Mouse (Mus musculus) forebrain, embryonic 13.5 days (tissue): ENCODE results near the gene Plekhn1. TPM values are rescaled to one million over a fixed set of nuclear protein-coding genes. Genes with fewer than 3 reads are reported as not detected.

Experiments used
- ATAC-seq: fragments of 200-750 bp; cut with Nextera tagmentation; 2 replicates; pipeline ENCODE4 v1.8.0; 2017
- H3K27ac ChIP-seq: fragments of 300-500 bp; sonication (generic); 2 replicates; pipeline ENCODE4 v1.5.1; 2015; ENCODE audit warnings: inconsistent platforms, mild to moderate bottlenecking, moderate library complexity
- H3K27me3 ChIP-seq: fragments of 300-500 bp; sonication (generic); 2 replicates; pipeline ENCODE4 v1.6.1; 2015; ENCODE audit warnings: mild to moderate bottlenecking, inconsistent platforms
- H3K36me3 ChIP-seq: fragments of 300-500 bp; sonication (generic); 2 replicates; pipeline ENCODE4 v1.6.1; 2015; ENCODE audit warnings: mild to moderate bottlenecking, inconsistent platforms; ENCODE audit not compliant: poor library complexity, severe bottlenecking
- H3K4me1 ChIP-seq: fragments of 300-500 bp; sonication (generic); 2 replicates; pipeline ENCODE4 v1.6.1; 2015; ENCODE audit warnings: inconsistent platforms
- H3K4me2 ChIP-seq: fragments of 300-500 bp; sonication (generic); 2 replicates; pipeline ENCODE4 v1.6.1; 2015; ENCODE audit warnings: inconsistent platforms, mild to moderate bottlenecking, moderate library complexity
- H3K4me3 ChIP-seq: fragments of 300-500 bp; sonication (generic); 2 replicates; pipeline ENCODE4 v1.5.1; 2015; ENCODE audit warnings: mild to moderate bottlenecking, inconsistent platforms
- H3K9ac ChIP-seq: fragments of 300-500 bp; sonication (generic); 2 replicates; pipeline ENCODE4 v1.6.1; 2015; ENCODE audit warnings: mild to moderate bottlenecking, inconsistent platforms
- H3K9me3 ChIP-seq: fragments of 300-500 bp; sonication (generic); replicated peaks from 2 replicates; pipeline ENCODE4 v1.6.1; 2016; ENCODE audit warnings: inconsistent platforms
- WGBS: fragments of 180-500 bp; shearing (Covaris S2); methylation state at CpG from one replicate; pipeline ENCODE4 v1.1.7; 2015; 5-methylcytosine and 5-hydroxymethylcytosine counted together
- polyA plus RNA-seq: library from polyadenylated mRNA; unstranded; fragments of >200 nt; fragmentation: Nextera tagmentation; extraction: Ambion mirVana; gene quantifications from 2 replicates; pipeline ENCODE4 v1.2.1, GENCODE M21; 2015

Gene Plekhn1
- polyA plus RNA-seq, 1 experiment from 2014 or later: 22.4 TPM

GRCm38 (mm10) chr4:156208872-156209271, 25.8 kb downstream of the Plekhn1 start:
- ATAC-seq: no peak

GRCm38 (mm10) chr4:156203413-156204131, 31.1 kb downstream of the Plekhn1 start:
- Histone ChIP-seq H3K27ac (peak overlapping the region; percentile 67), H3K4me3 (peak overlapping the region; percentile 61), H3K36me3 (0 out of 2 replicates have a peak, but pooled peaks cover 5% of the 10 kb centered on the region), H3K9ac (peak overlapping the region; percentile 75), H3K4me2 (peak overlapping the region; percentile 93), H3K4me1 (peaks cover 31% of the 10 kb centered on the region), H3K9me3 (no peaks in the 10 kb centered on the region), H3K27me3 (no peaks in the 10 kb centered on the region)
- WGBS: under 1% methylated on average over 47 of the region's 49 CpGs
- ATAC-seq: peak; percentile 58

More at GRCm38 (mm10) chr4:156208872-156209271, 25.8 kb downstream of the Plekhn1 start:
- H3K4me3 ChIP-seq: no peak overlapping the region
- H3K9me3 ChIP-seq: no peaks in the 10 kb centered on the region
- H3K4me2 ChIP-seq: no peak overlapping the region
- H3K27me3 ChIP-seq: no peaks in the 10 kb centered on the region
- peaks cover 17% of the 10 kb centered on the region for H3K4me1 ChIP-seq
- 92% methylated on average over 4 of the region's 4 CpGs for WGBS
- H3K27ac ChIP-seq: no peak overlapping the region
- 0 out of 2 replicates have a peak, but pooled peaks cover 5% of the 10 kb centered on the region for H3K36me3 ChIP-seq
- no peak overlapping the region for H3K9ac ChIP-seq

- Histone ChIP-seq H3K27me3 (no peaks in the 10 kb centered on the region), H3K4me3 (peak within 1 kb of the TSS; percentile 61), H3K9ac (peak within 1 kb of the TSS; percentile 75), H3K4me2 (peak within 1 kb of the TSS; percentile 93), H3K4me1 (peaks cover 31% of the 10 kb centered on the region), H3K36me3 (0 out of 2 replicates have a peak, but pooled peaks cover 5% of the 10 kb centered on the region), H3K9me3 (no peaks in the 10 kb centered on the region), H3K27ac (peak within 1 kb of the TSS; percentile 67)
- under 1% methylated on average over 33 of the region's 39 CpGs for WGBS
- peak; percentile 84 for ATAC-seq
These were observed 31.6 kb downstream of the Plekhn1 start, which contains the start of gene AW011738 for GRCm38 (mm10) chr4:156203001-156203412. TSS of gene AW011738 (plus strand) at chr4:156203304.

GRCm38 (mm10) chr4:156202462-156202893, 32.2 kb downstream of the Plekhn1 start:
- H3K36me3 ChIP-seq: 0 out of 2 replicates have a peak, but pooled peaks cover 3% of the 10 kb centered on the region
- peak overlapping the region; percentile 31; the same call in 1 of the 2 replicates for H3K27ac ChIP-seq
- 52% methylated on average over 12 of the region's 12 CpGs for WGBS
- H3K9me3 ChIP-seq: no peaks in the 10 kb centered on the region
- peak overlapping the region; percentile 75 for H3K9ac ChIP-seq
- no peak; the same call in 1 of the 2 replicates for ATAC-seq
- no peaks in the 10 kb centered on the region for H3K27me3 ChIP-seq
- H3K4me1 ChIP-seq: peaks cover 31% of the 10 kb centered on the region
- peak overlapping the region; percentile 93 for H3K4me2 ChIP-seq
- H3K4me3 ChIP-seq: peak overlapping the region; percentile 61

GRCm38 (mm10) chr4:156200623-156201475, 33.8 kb downstream of the Plekhn1 start, which contains the start of gene Isg15:
TSS of gene Isg15 (minus strand) at chr4:156200818.
- Histone ChIP-seq H3K4me2 (no peak within 1 kb of the TSS), H3K36me3 (no peaks in the 10 kb centered on the region), H3K27ac (no peak within 1 kb of the TSS), H3K27me3 (no peaks in the 10 kb centered on the region), H3K9me3 (no peaks in the 10 kb centered on the region), H3K4me1 (peaks cover 39% of the 10 kb centered on the region), H3K9ac (no peak within 1 kb of the TSS), H3K4me3 (no peak within 1 kb of the TSS)
- WGBS: 66% methylated on average over 10 of the region's 10 CpGs
- no peak for ATAC-seq

GRCm38 (mm10) chr4:156197829-156198205, 36.8 kb downstream of the Plekhn1 start:
- 0% methylated on average over 15 of the region's 26 CpGs for WGBS
- no peaks in the 10 kb centered on the region for H3K27me3 ChIP-seq
- peak overlapping the region; percentile 83 for H3K4me3 ChIP-seq
- ATAC-seq: peak; percentile 93
- H3K9ac ChIP-seq: peak overlapping the region; percentile 71
- peaks cover 26% of the 10 kb centered on the region for H3K36me3 ChIP-seq
- H3K4me2 ChIP-seq: peak overlapping the region; percentile 63
- H3K9me3 ChIP-seq: no peaks in the 10 kb centered on the region
- H3K27ac ChIP-seq: peak overlapping the region; percentile 97
- H3K4me1 ChIP-seq: peaks cover 47% of the 10 kb centered on the region

- peak within 1 kb of the TSS; percentile 83 for H3K4me3 ChIP-seq
- no peaks in the 10 kb centered on the region for H3K27me3 ChIP-seq
- no peaks in the 10 kb centered on the region for H3K9me3 ChIP-seq
- 0% methylated on average over 38 of the region's 88 CpGs for WGBS
- peak; percentile 79 for ATAC-seq
- H3K4me1 ChIP-seq: peaks cover 47% of the 10 kb centered on the region
- H3K4me2 ChIP-seq: peak within 1 kb of the TSS; percentile 92
- H3K9ac ChIP-seq: peak within 1 kb of the TSS; percentile 92
- peak within 1 kb of the TSS; percentile 97 for H3K27ac ChIP-seq
- H3K36me3 ChIP-seq: peaks cover 31% of the 10 kb centered on the region
These were observed 37.4 kb downstream of the Plekhn1 start, which contains the start of gene Agrn for GRCm38 (mm10) chr4:156197131-156197828. TSS of gene Agrn (minus strand) at chr4:156197488.

- Histone ChIP-seq H3K4me3 (peak overlapping the region; percentile 83), H3K36me3 (peaks cover 42% of the 10 kb centered on the region), H3K9me3 (no peaks in the 10 kb centered on the region), H3K4me2 (peak overlapping the region; percentile 92), H3K27me3 (no peaks in the 10 kb centered on the region), H3K4me1 (peaks cover 54% of the 10 kb centered on the region), H3K27ac (peak overlapping the region; percentile 85), H3K9ac (peak overlapping the region; percentile 92)
- WGBS: 3% methylated on average over 35 of the region's 35 CpGs
- peak; percentile 7 for ATAC-seq
These were observed 38.5 kb downstream of the Plekhn1 start for GRCm38 (mm10) chr4:156195927-156196870.

- Histone ChIP-seq H3K36me3 (peaks cover 56% of the 10 kb centered on the region), H3K9me3 (no peaks in the 10 kb centered on the region), H3K4me2 (peak overlapping the region; percentile 92), H3K4me3 (no peak overlapping the region; the same call in 1 of the 2 replicates), H3K4me1 (peaks cover 73% of the 10 kb centered on the region), H3K27me3 (no peaks in the 10 kb centered on the region), H3K9ac (peak overlapping the region; percentile 38; the same call in 1 of the 2 replicates), H3K27ac (peak overlapping the region; percentile 35; the same call in 1 of the 2 replicates)
- 46% methylated on average over 6 of the region's 6 CpGs for WGBS
- ATAC-seq: no peak
These were observed 40.3 kb downstream of the Plekhn1 start for GRCm38 (mm10) chr4:156194346-156194745.

GRCm38 (mm10) chr4:156193906-156194305, 40.8 kb downstream of the Plekhn1 start:
- Histone ChIP-seq H3K4me1 (peaks cover 77% of the 10 kb centered on the region), H3K36me3 (peaks cover 56% of the 10 kb centered on the region), H3K27me3 (no peaks in the 10 kb centered on the region), H3K4me3 (no peak overlapping the region), H3K9me3 (no peaks in the 10 kb centered on the region), H3K27ac (no peak overlapping the region), H3K9ac (no peak overlapping the region; the same call in 1 of the 2 replicates), H3K4me2 (peak overlapping the region; percentile 92)
- ATAC-seq: no peak
- 68% methylated on average over 5 of the region's 5 CpGs for WGBS
